Mouse (Mus musculus): ENCODE data around the gene Tmem181a.
"Not testable (repeated sequence)": the region's sequence is repeated elsewhere in the genome, so short reads cannot be mapped to it uniquely, and the experiment has no call there.

Tmem181a gene

DNA sequence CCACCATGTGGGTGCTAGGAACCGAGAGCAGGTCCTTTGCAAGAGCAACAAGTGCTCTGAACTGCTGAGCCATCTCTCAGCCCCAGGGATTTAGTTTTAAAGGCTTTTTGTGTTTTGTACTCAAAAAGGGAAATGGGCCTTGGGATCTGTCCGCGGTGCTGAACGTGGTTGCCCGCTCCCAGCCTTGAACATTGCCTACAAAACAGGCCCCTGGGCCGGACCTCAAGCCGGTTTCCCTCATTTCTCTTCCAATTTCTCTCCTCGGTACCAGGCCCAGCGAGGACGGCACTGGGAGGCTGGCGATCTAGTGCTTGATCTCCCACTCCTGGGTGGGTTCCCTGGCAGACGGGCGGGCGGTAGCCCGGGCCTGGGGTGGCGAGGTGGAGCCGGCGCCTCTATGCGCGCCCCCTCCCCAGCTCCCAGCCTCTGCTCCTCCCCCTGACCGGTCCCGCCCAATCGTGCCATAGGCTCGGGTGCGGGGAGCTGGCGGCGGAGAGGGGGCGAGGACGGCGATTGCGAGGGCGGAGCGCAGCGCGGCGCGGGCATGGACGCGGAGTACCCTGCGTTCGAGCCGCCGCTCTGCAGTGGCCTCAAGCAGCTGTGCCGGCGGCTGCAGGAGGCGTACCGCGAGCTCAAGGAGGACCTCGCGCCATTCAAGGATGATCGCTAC, at the start of gene Tmem181a:
Tmem181a (plus strand) TSS at position 461 of the 670 bp plus-strand sequence.
- not testable (repeated sequence) for DNase-seq (ENCODE audit: low spot score)

DNA sequence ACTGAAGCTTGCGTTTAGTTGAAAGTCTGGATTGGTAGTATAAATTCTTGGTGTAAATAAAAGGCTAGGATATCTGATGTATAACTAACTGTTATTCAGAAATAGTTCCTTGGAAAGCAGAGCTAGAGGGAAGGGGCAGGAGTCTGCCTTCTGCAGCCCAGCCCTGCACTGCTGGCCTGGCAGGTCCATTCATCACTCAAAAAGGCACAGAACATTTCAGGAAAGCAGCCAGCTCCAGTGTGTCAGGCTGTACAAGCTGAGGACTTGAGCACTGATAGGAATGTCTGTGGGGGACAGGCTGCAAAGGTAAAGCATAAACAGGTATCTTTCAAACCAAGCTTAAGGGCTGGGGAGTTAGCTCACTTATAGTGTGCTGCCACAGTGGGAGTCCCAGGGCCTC, 44.9 kb upstream of the Tmem181a start:
- DNase-seq (ENCODE audit: low spot score) = no peak

DNA sequence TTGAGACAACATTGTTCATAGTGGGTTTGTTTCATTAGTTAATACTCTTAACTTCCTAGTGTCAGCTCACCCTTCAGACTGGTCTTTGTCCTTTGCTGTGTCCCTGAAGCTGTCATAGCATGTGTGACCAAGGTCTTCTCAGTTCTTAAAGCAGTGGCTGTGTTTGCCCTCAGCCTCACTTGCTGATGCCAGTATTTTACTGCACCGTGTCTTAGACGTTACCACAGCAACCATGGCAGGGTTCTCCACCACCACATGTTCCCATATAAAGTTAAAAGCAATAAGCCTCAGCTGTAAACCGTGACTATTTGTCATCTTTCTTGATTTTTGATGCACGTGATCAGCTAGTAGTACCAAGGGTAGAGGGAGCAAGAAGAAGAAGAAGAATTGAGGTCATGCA, 41.0 kb upstream of the Tmem181a start:
- no peak for DNase-seq (ENCODE audit: low spot score)

DNA sequence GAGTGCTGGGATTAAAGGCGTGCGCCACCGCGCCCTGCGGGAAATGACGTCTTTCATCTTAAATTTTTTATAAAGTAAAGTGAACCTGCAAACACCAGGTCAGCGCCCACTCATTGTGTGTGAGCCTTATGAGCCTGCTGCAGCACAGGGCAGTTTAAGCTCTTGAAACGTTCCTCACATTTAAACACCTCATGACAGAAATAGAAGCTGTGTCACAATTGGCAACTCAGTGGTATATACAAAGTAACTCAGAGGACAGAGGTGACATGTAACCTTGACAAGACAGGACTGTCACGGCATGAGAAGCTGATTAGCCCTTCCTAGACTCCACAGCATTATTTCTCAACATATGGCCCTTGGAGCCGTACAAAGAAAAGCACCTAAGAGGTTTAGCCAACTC, 40.1 kb upstream of the Tmem181a start:
- no peak for DNase-seq (ENCODE audit: low spot score)

DNA sequence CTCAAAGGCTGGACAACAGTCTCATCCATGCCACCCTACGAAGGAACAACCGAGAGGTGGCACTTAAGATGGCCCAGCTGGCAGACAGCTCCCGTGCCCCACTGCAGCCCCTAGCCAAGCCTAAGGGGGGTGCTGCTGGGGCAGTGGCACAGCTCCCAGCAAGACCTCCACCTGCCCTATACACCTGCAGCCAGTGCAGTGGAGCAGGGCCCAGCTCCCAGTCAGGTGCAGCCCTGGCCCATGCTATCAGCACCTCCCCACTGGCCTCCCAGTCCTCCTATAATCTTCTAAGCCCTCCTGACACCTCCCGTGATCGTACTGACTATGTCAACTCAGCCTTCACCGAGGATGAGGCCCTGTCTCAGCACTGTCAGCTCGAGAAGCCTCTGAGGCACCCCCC, 24.0 kb upstream of the Tmem181a start:
- DNase-seq (ENCODE audit: low spot score) = not testable (repeated sequence)

DNA sequence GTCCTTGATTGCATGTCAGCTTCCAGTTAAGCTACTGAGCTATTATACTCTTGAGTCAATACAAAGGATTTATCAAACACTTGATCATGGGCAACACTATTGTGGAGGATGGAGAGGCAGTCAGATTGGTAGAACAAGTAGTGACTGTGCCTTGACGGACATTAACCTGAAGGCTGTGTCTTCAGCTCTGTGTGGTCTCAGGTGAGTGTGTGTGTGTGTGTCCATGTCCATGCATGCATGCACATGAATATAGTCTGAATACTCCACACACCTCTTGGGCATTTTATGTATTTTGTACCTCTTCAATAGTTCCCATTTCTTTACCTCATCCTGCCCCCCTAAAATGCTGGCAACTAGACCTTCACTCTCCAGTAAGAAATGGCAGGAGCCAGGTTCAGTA, 5.4 kb upstream of the Tmem181a start:
- DNase-seq (ENCODE audit: low spot score) = not testable (repeated sequence)

DNA sequence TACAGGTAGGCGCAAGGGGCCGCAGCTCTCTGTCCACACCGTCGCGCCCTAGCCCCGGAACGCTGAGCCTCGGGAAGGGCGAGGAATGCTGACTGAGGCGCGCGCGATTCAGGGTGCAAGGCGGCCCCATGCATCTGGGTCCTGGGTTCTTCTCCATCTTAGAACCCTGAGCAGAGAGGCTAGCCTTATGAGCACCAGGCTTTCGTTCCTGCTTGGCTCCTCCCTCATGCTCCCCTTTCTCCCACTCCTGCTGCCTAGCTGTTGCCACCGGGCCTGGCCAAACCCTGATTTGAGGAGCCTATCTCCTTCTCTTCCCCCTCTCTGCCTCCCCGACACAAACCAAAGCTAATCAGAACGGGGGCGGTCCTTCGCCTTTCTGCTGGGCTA, 403 bp downstream of the Tmem181a start:
- DNase-seq (ENCODE audit: low spot score) = not testable (repeated sequence)

DNA sequence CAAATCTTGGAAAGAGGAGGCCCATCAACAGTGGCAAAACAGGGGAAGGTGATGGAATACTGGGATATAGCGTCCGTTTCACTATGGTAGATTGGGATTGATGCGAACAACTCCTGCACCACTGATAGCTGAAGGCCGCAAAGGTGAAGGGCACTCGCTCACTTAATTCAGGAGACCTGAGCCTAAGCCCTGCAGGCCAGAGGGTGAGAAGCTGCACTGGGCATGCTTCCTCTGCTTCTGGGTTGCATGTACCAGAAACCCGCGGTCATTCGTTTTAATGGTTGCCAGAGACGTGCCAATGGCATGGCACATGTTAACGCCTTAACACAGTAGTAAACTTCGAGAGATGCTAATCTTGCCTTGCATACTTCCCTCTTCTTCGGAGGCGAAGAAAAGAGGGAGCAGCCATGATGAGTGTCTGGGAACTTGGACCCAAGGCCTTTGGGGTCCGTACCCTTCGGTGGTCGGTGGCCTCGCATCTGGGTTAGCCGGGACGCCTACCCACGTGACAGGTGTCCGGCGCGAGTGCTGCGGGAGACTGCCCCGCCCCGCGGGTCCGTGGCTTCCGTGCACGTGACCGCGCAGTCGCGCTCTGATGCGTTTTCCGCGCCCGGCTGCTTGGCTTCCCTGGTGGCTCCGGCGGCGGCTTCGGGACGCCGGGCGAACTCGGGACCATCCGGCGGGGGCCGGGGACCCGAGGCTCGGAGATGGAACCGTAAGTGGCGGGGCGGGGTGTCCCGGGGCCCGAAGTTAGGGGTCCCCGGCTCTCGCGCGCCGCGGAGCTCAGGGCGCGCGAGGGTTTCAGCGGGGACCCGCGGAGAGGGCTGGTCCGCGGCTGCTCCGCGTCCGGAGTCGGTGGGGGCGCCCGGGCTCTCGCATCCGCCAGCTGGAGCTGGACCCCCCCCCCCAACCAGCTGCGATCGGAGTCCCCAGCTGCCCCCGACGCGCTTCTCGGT, 13.5 kb downstream of the Tmem181a start:
- DNase-seq (ENCODE audit: low spot score) = not testable (repeated sequence)

DNA sequence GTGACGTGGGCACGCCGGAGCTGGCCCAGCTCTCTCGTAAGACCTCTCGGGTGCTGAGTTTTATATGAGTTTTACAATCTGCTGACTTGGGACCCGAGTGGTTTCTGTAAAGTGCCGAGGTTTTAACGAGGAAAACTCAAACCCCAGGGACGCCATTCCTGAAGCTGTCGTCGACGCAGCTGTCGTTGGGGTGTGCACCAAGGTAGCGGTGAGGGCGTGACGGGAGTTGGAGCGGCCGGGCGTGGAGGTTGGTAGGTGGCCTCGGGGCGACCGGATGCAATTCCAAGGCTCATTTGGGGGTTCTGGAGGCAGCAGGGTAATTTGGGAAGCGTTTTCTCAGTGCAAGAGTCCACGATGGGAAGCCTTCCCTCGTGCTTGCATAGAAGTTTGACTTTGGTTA, 14.2 kb downstream of the Tmem181a start:
- DNase-seq (ENCODE audit: low spot score) = not testable (repeated sequence)

DNA sequence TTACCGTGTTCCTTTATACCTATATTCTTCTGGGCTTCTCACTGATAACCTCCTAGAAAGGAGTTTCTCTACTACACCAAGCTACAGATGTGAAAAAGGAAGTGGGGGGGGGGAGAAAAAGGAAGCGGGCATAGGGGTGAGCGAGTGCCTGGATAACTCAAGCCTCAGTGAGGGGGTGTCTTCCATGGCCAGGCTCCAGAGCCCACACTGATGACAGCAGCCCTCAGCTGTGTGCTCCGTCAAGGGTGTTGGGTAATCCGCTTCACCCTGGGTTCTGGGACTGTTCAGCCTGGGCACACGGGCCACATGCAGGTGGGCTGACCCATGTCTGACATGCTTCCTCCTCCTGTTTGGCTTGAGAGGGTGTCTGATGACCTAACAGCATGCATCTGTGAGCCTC, 15.3 kb downstream of the Tmem181a start:
- DNase-seq (ENCODE audit: low spot score) = not testable (repeated sequence)

DNA sequence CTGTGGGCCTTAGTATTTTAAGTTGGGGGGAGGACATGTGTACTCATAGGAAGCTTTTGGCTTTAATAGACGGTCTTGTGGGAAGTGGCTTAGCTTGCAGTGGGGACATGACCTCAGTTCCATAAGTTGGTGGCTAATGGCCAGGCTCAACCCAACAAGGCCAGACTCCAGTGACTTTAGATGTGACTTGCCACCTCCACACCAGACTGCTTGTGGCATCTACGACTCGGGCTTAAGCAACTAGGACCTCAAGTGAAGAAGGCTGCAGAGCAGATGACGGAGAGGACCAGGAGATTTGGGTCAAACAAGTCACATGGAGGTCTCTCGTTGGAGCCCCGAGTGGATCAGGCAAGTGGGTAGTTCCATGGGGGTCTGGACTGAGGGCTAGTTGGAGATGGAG, 18.0 kb downstream of the Tmem181a start:
- not testable (repeated sequence) for DNase-seq (ENCODE audit: low spot score)

DNA sequence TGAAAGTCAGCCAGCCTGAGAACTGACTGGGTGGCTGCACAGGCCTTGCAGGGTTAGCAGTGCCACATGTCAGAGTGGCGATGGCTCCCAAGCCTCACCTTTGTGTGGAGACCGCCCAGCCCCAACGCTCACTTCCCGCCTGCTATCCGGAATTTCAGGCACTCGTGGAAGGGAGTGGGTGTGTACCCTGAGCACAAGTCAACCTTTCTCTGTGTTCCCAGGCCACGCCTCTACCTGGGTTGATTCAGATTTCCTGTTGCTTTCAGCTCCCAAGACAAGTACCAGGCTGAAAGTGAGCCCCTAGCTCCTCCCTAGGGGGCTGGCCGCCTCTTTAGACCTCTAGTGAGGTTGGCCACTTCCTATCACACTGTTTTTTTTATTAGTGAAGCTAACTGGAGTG, 22.5 kb downstream of the Tmem181a start:
- DNase-seq (ENCODE audit: low spot score) = not testable (repeated sequence)

DNA sequence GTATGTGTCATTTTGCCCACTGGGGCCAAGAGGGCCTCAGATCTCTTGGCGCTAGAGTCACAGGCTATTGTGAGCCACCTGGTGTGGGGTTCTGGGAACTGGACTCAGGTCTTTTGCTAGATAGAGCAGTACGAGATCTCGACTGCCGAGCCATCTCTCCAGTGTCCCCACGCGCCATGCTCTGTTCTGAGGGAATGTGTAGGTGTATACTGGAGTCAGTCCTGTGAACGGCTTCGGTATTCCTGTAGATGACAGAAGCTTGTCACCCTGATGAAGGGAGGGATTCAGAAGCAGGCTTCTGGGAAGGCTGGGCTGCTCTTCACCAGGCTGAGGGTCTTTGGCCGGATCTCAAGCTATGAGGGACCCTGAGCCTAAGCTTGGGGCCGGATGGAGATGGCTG, 23.1 kb downstream of the Tmem181a start:
- not testable (repeated sequence) for DNase-seq (ENCODE audit: low spot score)

DNA sequence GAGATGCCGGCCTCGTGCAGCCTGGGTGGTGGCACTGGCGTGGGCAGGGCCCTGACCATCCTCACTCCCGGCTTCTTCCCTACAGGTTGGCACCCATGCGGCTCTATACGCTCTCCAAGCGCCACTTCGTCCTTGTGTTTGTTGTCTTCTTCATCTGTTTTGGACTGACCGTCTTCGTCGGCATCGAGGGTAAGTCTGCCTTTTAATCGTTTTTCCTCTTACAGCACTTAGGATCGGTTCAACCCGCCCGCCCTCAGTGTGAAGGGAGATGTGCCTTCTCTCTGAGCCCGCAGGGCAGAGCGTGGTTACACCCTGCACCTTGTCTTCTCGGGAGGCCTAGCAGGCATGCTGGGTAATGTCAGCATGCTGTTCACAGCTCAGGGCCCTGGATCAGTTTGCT, 23.9 kb downstream of the Tmem181a start:
- DNase-seq (ENCODE audit: low spot score) = not testable (repeated sequence)

DNA sequence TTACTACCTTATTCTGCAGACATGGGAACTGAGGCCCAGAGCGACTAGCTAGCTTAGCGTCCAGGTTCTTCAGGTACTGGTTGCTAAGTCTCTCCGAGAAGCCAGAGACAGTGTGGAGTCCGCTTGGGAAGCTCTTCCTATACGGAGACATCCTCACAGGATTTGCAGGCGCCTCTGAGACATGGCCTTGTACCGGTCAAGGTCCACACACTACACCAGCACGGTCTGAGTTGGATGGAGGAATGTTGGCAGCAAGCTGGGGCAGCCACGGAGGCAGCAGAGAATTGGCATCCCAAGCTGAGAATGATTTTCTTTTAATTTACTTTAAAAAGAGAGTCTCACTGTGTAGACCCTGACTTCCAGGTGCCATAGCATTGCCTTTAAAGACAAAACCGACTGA, 26.5 kb downstream of the Tmem181a start:
- DNase-seq (ENCODE audit: low spot score) = not testable (repeated sequence)

DNA sequence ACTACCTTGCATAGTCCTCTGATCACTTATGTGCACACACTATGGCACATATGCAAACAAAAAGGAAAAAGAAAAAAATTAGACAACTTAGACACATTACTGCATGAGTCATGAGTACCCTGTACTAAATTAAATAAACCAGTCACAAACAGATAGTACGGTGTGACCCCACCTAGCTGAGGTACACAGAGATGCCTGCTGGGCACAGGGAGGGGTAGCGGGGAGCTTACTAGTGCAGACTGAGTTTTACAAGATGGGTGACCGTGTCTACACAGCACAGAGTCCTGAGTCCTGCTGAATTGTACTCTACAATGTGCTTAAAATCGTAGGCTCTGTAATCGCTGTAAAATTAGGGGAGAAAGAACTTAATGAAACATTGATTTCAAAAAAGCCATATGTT, 29.5 kb downstream of the Tmem181a start:
- DNase-seq (ENCODE audit: low spot score) = not testable (repeated sequence)

DNA sequence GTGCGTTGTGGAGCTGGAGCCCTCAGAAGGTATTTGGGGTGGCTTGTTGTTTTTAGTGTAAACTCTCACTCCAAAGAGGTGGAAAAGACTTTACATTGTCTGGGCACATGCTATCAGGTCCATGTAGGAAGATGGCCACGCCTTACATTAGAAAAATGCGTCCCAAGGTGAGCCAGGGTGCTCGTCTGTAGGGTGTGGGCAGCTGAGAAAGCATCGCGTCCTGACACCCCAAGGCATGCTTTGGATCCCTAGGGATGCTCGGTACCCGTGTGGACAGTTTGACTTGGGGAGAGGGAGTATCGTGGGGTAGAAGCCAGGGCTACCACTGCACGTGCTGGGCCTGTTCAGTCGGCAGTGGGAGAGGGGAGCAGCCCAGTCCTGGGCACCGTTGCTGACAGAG, 32.4 kb downstream of the Tmem181a start:
- not testable (repeated sequence) for DNase-seq (ENCODE audit: low spot score)

DNA sequence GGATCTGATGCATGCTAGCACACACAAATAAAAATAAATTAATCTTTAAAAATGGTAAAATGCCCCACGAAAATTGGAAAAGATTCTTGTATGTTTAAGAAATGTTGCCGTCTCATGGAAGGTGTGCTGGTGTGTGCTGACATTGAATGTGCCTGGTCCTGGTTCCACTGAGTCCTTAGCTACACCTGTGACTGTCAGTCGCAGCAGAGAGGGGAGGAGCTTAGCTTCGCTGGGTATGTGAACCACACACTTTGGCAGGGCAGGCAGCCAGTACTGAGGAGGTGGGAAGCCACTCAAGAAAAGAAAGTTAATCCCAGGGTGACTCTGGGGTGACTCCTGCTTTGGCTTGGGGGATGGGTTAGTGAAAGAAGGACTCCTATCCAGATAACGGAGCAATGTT, 37.2 kb downstream of the Tmem181a start:
- DNase-seq (ENCODE audit: low spot score) = not testable (repeated sequence)

DNA sequence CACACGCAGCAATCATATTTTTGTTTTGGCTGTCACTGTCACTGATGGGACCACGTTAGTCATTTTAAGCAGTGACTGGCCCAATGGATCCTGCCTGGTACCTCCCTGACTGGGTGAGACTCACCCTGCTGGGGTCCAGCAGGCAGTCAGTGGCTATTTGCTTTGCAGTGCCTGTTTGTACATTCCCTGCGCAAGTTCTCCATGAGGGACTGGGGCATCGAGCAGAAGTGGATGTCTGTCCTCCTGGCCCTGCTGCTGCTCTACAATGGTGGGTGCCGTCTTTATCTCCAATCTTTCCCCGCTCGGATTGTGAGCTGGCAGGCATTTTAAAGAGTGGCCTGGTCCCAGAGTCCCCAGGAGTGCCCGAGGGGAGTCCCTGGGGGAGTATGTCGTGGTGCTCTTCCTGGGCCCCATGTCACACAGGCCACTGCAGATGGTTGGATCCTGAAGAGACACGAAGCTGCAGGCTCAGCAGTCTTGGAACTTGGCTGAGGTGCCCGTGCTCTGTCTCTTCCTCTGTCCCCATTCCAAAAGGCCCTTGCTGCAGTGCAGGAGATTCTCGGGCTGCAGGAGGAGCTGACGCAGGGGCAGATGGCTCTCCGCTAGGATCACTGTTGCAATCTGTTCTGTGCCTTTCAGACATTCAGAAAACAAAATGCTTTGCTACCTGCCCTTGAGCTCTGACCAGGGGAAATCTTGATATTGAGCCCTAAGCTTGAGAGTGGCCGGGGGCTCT, 40.6 kb downstream of the Tmem181a start:
- DNase-seq (ENCODE audit: low spot score) = not testable (repeated sequence)

DNA sequence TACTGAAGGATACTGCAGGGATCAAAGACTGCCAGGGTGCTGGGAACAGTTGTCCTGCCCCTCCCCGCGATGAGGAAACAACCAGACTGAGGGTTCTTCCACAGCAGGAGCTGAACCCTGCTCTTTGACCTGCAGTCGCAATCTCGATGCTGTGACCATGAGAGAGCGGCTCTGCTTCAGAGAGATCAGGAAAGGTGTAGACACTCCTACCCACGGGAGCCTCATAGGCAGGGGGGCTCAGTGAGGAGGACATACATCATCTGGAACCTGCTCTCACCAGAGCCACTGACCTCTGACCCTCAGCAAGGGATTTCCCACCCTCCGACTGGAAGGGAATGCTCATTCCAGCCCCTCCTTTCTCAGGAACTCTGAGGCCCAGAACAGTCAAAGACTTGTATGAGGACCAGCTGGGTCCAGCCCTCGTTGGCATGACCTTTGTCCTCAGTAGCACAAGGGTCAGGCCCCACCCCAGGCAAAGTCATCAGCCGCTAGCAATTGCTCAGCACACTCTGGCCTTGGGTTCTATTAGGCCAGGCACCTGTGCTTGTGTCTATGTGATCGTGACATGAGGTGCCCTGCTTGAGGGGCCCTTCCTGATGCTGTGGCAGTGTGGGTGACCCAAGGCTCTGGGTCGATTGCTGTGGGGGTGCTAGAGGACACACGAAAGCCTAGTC, 43.7 kb downstream of the Tmem181a start:
- DNase-seq (ENCODE audit: low spot score) = not testable (repeated sequence)

DNA sequence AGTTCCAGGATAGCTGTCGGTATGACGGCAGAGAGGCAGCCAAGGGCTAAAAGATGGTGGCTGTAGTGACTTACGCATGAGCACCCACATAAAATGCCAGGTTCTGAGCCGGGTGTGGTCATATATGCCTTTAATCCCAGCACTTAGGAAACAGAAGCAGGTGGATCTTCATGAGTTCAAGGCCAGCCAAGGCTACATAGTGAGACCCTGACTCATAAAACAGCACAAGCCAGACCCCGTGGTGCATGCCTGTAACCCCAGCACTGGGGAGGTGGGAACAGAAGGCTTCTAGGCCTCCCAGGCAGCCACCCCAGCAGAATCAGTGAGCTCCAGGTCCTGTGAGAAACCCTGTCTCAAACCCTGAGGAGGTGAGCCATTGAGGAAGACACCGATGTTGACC, 48.2 kb downstream of the Tmem181a start:
- DNase-seq (ENCODE audit: low spot score) = not testable (repeated sequence)

Data from c-Kit-positive CD71-positive TER-119-positive erythroid progenitor cells, embryonic 14.5 days (primary cell).